Mouse (Mus musculus): ENCODE results near the gene Espn. TPM values are rescaled to one million over a fixed set of nuclear protein-coding genes. Genes with fewer than 3 reads are reported as not detected.

Espn gene
- polyA plus RNA-seq, 1 experiment from 2014 or later = 0.76 TPM

DNA sequence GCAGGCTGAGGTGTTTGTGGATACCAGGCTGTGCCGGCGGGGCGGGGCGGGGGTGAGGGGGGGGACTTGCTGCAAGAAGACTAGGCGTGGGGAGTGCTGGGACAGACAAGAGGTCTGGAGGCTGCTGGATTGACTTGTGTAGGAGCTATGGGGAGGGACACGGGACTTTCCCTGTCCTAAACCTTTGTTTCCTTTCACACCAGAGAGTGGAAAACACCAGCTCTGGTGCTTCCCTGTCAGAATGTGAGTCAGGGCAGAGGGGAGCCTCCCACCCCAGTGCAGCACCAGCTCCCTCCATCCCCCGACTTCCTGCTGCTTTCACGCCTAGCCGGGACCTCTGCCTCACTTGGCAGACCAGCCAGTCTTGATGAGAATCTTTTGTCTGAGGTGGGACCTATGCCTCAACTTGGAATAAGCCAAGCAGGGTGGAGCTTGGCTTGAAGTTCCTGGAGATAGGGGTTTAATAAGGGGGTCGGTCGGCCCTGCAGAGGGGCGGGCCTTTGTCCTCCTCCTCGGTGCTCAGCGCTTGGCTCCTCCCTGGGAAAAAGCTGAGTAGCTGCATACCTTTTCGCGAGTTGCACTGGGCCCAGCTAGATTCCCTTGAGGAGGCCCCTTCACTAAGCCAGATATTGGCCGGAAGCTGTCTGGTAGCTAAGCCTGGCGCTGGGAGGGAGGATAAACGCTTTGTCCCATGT is 33.5 kb upstream of the Espn start:
- peak overlapping the region; percentile 98 for H3K27ac ChIP-seq (replicated peaks in 1 of 2; ENCODE audit: control insufficient read depth in 1 of 2, insufficient read depth in 1 of 2, low read depth in 2 of 2, low read length in 2 of 2)
- H3K36me3 ChIP-seq (ENCODE audit: control insufficient read depth, insufficient read depth, low read length) = no peaks in the 10 kb centered on the region
- ATAC-seq (ENCODE audit: insufficient number of reproducible peaks, insufficient read depth, low FRiP score, low read depth) = peak; percentile 82
- peak overlapping the region; percentile 74 for H3K9ac ChIP-seq (ENCODE audit: low read length)
- no peaks in the 10 kb centered on the region for H3K9me3 ChIP-seq (ENCODE audit: control insufficient read depth, low read length)
- no peaks in the 10 kb centered on the region for H3K27me3 ChIP-seq (ENCODE audit: control insufficient read depth, insufficient read depth, low read length)
- WGBS = 1% methylated on average over 19 of the region's 19 CpGs
- H3K4me2 ChIP-seq (ENCODE audit: low read length) = peak overlapping the region; percentile 90
- peak overlapping the region; percentile 42 to 49 for H3K4me3 ChIP-seq (ENCODE audit: control insufficient read depth in 1 of 2, insufficient read depth in 1 of 2, low read depth in 1 of 2, low read length in 2 of 2)
- peaks cover 36 to 49% of the 10 kb centered on the region in 2 experiments for H3K4me1 ChIP-seq (ENCODE audit: control insufficient read depth in 2 of 2, insufficient read depth in 2 of 2, low read length in 2 of 2)

DNA sequence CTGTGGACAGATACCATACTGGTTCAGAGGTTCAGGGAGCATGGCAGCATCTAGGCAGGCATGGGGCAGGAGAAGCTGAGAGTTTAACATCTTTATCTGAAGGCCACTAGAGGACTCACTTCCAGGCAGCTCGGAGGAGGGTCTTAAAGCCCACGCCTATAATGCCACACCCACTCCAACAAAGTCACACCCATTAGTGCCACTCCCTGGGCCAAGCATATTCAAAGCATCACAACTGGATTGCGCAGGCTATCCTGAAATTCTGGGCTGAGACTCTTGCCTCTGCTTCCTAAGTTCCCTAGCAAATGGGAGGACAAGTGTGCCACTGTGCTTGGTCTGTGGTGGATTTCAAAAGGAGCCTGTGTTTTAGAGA is 33.0 kb upstream of the Espn start:
- Histone ChIP-seq H3K9me3 (ENCODE audit: control insufficient read depth, low read length) (no peaks in the 10 kb centered on the region), H3K9ac (ENCODE audit: low read length) (peak overlapping the region; percentile 74), H3K27me3 (ENCODE audit: control insufficient read depth, insufficient read depth, low read length) (no peaks in the 10 kb centered on the region), H3K36me3 (ENCODE audit: control insufficient read depth, insufficient read depth, low read length) (0 out of 2 replicates have a peak, but pooled peaks cover 4% of the 10 kb centered on the region), H3K4me1 (ENCODE audit: control insufficient read depth in 2 of 2, insufficient read depth in 2 of 2, low read length in 2 of 2) (peaks cover 34 to 44% of the 10 kb centered on the region in 2 experiments), H3K27ac (replicated peaks in 1 of 2; ENCODE audit: control insufficient read depth in 1 of 2, insufficient read depth in 1 of 2, low read depth in 2 of 2, low read length in 2 of 2) (peak overlapping the region; percentile 98), H3K4me2 (ENCODE audit: low read length) (peak overlapping the region; percentile 90), H3K4me3 (ENCODE audit: control insufficient read depth in 1 of 2, insufficient read depth in 1 of 2, low read depth in 1 of 2, low read length in 2 of 2) (peak overlapping the region in 1 of 2 experiments; percentile 42; a peak in 2 of 4 replicates)
- WGBS = 1% methylated on average over 3 of the region's 3 CpGs
- ATAC-seq (ENCODE audit: insufficient number of reproducible peaks, insufficient read depth, low FRiP score, low read depth) = peak; percentile 51

DNA sequence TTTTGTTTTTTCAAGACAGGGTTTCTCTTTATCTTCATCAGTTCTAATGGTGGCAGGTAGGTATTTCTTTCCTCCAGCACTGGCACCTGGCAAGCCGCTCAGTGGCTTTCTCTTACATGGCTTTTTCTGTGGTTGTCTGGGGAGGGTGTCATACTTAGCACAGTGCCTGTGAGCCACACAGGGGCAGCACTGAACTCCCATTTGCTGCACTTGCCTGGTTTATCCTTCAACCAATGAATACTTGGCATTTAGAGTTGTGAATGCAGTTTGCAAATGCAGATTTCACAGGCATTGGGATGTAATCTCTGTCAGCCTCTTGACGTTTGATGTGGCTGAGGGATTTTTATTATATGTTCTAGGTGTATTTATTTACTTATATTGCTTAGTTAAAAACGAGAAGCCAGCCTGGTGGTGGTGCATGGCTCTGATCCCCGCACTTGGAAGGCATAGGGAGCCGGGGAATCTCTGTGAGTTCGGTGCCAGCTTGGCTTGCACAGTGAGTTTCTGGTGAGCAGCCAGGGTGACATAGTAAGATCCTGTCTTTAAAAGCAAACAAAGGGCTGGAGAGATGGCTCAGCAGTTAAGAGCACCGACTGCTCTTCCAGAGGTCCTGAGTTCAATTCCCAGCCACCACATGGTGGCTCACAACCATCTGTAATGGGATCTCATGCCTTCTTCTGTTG is 32.3 kb upstream of the Espn start:
- Histone ChIP-seq H3K27me3 (ENCODE audit: control insufficient read depth, insufficient read depth, low read length) (no peaks in the 10 kb centered on the region), H3K4me3 (ENCODE audit: control insufficient read depth in 1 of 2, insufficient read depth in 1 of 2, low read depth in 1 of 2, low read length in 2 of 2) (no peak overlapping the region), H3K36me3 (ENCODE audit: control insufficient read depth, insufficient read depth, low read length) (0 out of 2 replicates have a peak, but pooled peaks cover 4% of the 10 kb centered on the region), H3K4me1 (ENCODE audit: control insufficient read depth in 2 of 2, insufficient read depth in 2 of 2, low read length in 2 of 2) (peaks cover 30 to 38% of the 10 kb centered on the region in 2 experiments), H3K27ac (replicated peaks in 1 of 2; ENCODE audit: control insufficient read depth in 1 of 2, insufficient read depth in 1 of 2, low read depth in 2 of 2, low read length in 2 of 2) (peak overlapping the region; percentile 98; a peak in 2 of 4 replicates), H3K9me3 (ENCODE audit: control insufficient read depth, low read length) (no peaks in the 10 kb centered on the region), H3K4me2 (ENCODE audit: low read length) (peak overlapping the region; percentile 90; the same call in 1 of the 2 replicates), H3K9ac (ENCODE audit: low read length) (no peak overlapping the region; the same call in 1 of the 2 replicates)
- WGBS = 53% methylated on average over 7 of the region's 7 CpGs
- ATAC-seq (ENCODE audit: insufficient number of reproducible peaks, insufficient read depth, low FRiP score, low read depth) = no peak

DNA sequence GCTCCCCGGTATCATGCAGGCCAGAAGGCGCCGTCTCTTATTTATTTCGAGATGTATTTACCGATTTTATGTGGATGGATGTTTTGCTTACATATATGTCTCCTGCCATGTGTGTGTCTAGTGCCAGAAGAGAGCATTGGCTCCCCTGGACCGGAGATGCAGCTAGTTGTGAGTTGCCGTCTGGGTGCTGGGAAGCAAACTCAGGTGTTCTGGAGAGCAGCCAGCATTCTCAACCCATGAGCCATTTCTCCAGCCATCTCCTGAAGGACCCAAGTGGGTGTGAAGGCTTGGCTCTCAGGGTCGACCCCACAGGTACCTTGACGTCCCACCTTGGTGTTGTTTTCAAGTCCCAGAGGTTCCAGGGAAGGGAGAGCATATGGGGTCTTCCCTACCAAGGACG is 30.0 kb upstream of the Espn start:
- Histone ChIP-seq H3K4me2 (ENCODE audit: low read length) (no peak overlapping the region), H3K27me3 (ENCODE audit: control insufficient read depth, insufficient read depth, low read length) (no peaks in the 10 kb centered on the region), H3K36me3 (ENCODE audit: control insufficient read depth, insufficient read depth, low read length) (0 out of 2 replicates have a peak, but pooled peaks cover 4% of the 10 kb centered on the region), H3K4me1 (ENCODE audit: control insufficient read depth in 2 of 2, insufficient read depth in 2 of 2, low read length in 2 of 2) (peaks cover 28 to 40% of the 10 kb centered on the region in 2 experiments), H3K27ac (replicated peaks in 1 of 2; ENCODE audit: control insufficient read depth in 1 of 2, insufficient read depth in 1 of 2, low read depth in 2 of 2, low read length in 2 of 2) (no peak overlapping the region), H3K9me3 (ENCODE audit: control insufficient read depth, low read length) (no peaks in the 10 kb centered on the region), H3K4me3 (ENCODE audit: control insufficient read depth in 1 of 2, insufficient read depth in 1 of 2, low read depth in 1 of 2, low read length in 2 of 2) (no peak overlapping the region), H3K9ac (ENCODE audit: low read length) (no peak overlapping the region)
- ATAC-seq (ENCODE audit: insufficient number of reproducible peaks, insufficient read depth, low FRiP score, low read depth) = no peak
- 80% methylated on average over 10 of the region's 10 CpGs for WGBS

DNA sequence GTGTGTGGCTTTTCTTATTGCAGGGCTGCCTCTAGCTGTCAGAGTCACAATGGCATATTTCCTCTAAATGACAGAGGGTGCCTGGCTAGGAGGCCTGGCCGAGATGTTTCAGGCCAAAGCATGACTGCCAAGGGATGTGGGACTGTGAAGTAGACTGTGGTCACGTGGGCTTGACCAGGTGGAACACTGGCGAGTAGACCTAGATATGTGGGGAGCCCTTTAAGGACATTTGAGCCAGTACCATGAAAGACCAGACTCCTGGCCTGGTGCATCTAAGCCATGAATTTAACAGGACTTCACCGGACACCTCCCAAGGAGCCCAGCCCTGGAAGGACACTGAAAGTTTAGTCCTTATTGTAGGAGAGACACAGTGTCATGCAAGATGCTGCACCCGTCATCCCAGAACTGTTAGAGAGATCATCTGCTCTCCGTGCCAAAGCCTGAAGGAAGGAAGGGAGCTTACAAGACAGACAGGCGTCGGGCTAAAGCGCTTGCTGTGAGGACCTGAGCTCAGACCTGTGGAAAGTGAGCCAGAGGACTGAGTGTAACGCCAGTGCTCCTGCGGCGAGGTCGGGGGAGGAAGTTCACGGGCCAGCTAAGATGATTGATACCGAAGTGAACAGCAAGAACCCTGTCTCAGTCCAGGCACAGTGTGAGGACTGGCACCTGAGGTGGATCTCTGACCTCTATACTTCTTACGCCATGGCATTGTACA is 27.9 kb upstream of the Espn start:
- 87% methylated on average over 16 of the region's 16 CpGs for WGBS
- Histone ChIP-seq H3K4me2 (ENCODE audit: low read length) (no peak overlapping the region), H3K4me3 (ENCODE audit: control insufficient read depth in 1 of 2, insufficient read depth in 1 of 2, low read depth in 1 of 2, low read length in 2 of 2) (no peak overlapping the region), H3K9ac (ENCODE audit: low read length) (no peak overlapping the region), H3K27me3 (ENCODE audit: control insufficient read depth, insufficient read depth, low read length) (no peaks in the 10 kb centered on the region), H3K4me1 (ENCODE audit: control insufficient read depth in 2 of 2, insufficient read depth in 2 of 2, low read length in 2 of 2) (peaks cover 13 to 29% of the 10 kb centered on the region in 2 experiments), H3K9me3 (ENCODE audit: control insufficient read depth, low read length) (no peaks in the 10 kb centered on the region), H3K36me3 (ENCODE audit: control insufficient read depth, insufficient read depth, low read length) (0 out of 2 replicates have a peak, but pooled peaks cover 4% of the 10 kb centered on the region), H3K27ac (replicated peaks in 1 of 2; ENCODE audit: control insufficient read depth in 1 of 2, insufficient read depth in 1 of 2, low read depth in 2 of 2, low read length in 2 of 2) (no peak overlapping the region)
- ATAC-seq (ENCODE audit: insufficient number of reproducible peaks, insufficient read depth, low FRiP score, low read depth) = no peak

DNA sequence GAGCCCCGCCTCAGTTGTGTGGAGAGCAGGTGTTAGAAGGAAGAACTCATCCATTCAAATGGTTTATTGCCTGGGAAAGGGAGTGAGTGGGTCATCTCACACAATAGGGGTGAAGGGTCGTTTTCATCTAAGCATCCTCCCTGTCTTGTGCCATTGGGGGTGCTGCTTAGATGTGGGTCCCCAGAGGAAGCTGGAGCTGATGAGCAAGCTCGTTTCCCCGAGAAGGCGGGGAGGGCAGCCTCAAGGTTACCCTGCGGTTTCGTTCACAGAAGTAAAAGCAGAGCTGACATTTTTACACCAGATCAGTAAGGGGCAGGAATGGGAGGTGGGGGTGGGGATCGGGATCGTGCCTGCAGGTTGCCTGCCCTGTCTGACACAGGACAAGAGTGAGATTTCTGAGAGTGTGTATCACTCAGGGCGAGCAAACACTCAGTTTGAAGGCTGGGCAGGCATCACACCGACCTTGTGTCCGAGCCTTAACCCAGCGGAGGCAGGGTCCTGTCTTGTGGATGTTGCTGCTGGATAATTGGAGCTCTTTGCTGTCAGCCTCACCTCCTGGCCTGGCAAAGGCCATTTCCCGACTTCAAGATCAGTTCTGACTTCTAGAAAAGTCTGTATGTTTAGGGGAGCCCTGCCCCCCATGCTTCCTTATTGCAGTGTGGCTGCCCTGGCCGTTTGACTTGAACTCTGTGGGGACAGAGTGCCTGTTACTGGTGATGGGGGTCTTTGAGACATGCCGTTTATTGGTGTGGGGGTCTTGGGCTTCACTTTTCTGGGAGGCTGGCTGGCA is 26.9 kb upstream of the Espn start:
- Histone ChIP-seq H3K9ac (ENCODE audit: low read length) (peak overlapping the region; percentile 66), H3K27ac (replicated peaks in 1 of 2; ENCODE audit: control insufficient read depth in 1 of 2, insufficient read depth in 1 of 2, low read depth in 2 of 2, low read length in 2 of 2) (no peak overlapping the region), H3K9me3 (ENCODE audit: control insufficient read depth, low read length) (no peaks in the 10 kb centered on the region), H3K4me3 (ENCODE audit: control insufficient read depth in 1 of 2, insufficient read depth in 1 of 2, low read depth in 1 of 2, low read length in 2 of 2) (peak overlapping the region; percentile 59 to 72), H3K4me1 (ENCODE audit: control insufficient read depth in 2 of 2, insufficient read depth in 2 of 2, low read length in 2 of 2) (peaks cover 9 to 20% of the 10 kb centered on the region in 2 experiments), H3K4me2 (ENCODE audit: low read length) (peak overlapping the region; percentile 98), H3K36me3 (ENCODE audit: control insufficient read depth, insufficient read depth, low read length) (0 out of 2 replicates have a peak, but pooled peaks cover 4% of the 10 kb centered on the region), H3K27me3 (ENCODE audit: control insufficient read depth, insufficient read depth, low read length) (no peaks in the 10 kb centered on the region)
- no peak for ATAC-seq (ENCODE audit: insufficient number of reproducible peaks, insufficient read depth, low FRiP score, low read depth)
- 34% methylated on average over 16 of the region's 16 CpGs for WGBS

All from heart, embryonic 14.5 days (tissue).